Mouse (Mus musculus) liver, embryonic 16.5 days (tissue): ENCODE results near the gene Klhl3. TPM values are rescaled to one million over a fixed set of nuclear protein-coding genes. Genes with fewer than 3 reads are reported as not detected.

Experiments used
- ATAC-seq: fragments of 200-750 bp; cut with Nextera tagmentation; 2 replicates; pipeline ENCODE4 v1.8.0; 2017; ENCODE audit warnings: low read depth, mild to moderate bottlenecking, moderate number of reproducible peaks, moderate library complexity
- H3K27ac ChIP-seq: fragments of 300-500 bp; sonication (generic); 2 replicates; pipeline ENCODE4 v1.5.1; 2014; ENCODE audit warnings: mild to moderate bottlenecking, low read length
- H3K27me3 ChIP-seq: fragments of 300-500 bp; sonication (generic); 2 replicates; pipeline ENCODE4 v1.6.1; 2014; ENCODE audit warnings: low read depth, low read length, mixed read lengths; ENCODE audit not compliant: control insufficient read depth, insufficient read depth
- H3K36me3 ChIP-seq: fragments of 300-500 bp; sonication (generic); 2 replicates; pipeline ENCODE4 v1.6.1; 2014; ENCODE audit warnings: mild to moderate bottlenecking; ENCODE audit not compliant: control insufficient read depth, insufficient read depth
- H3K4me1 ChIP-seq: fragments of 300-500 bp; sonication (generic); 2 replicates; pipeline ENCODE4 v1.6.1; 2014; ENCODE audit warnings: low read depth, low read length, mixed read lengths; ENCODE audit not compliant: control insufficient read depth
- H3K4me2 ChIP-seq: fragments of 300-500 bp; sonication (generic); 2 replicates; pipeline ENCODE4 v1.6.1; 2014; ENCODE audit warnings: low read depth, low read length, mixed read lengths
- H3K4me3 ChIP-seq: fragments of 300-500 bp; sonication (generic); 2 replicates; pipeline ENCODE4 v1.5.1; 2014; ENCODE audit warnings: low read depth, mild to moderate bottlenecking, low read length
- H3K9ac ChIP-seq: fragments of 300-500 bp; sonication (generic); 2 replicates; pipeline ENCODE4 v1.6.1; 2014; ENCODE audit warnings: low read depth, low read length
- H3K9me3 ChIP-seq: fragments of 300-500 bp; sonication (generic); replicated peaks from 2 replicates; pipeline ENCODE4 v1.6.1; 2016; ENCODE audit warnings: low read length; ENCODE audit not compliant: control insufficient read depth
- WGBS: fragments of 180-500 bp; shearing (Covaris S2); extraction: QIAGEN DNeasy Blood & Tissue Kit; methylation state at CpG from one replicate; pipeline ENCODE4 v1.1.7; 2014; ENCODE audit not compliant: insufficient replicate concordance; 5-methylcytosine and 5-hydroxymethylcytosine counted together
- polyA plus RNA-seq: library from polyadenylated mRNA; unstranded; fragments of >200 nt; fragmentation: Nextera tagmentation; extraction: Ambion mirVana; gene quantifications from 2 replicates; pipeline ENCODE4 v1.2.1, GENCODE M21; 2015

Klhl3 gene
- polyA plus RNA-seq, 1 experiment from 2014 or later, result 1.6 TPM

GRCm38 (mm10) chr13:58116801-58117200 is 3.4 kb upstream of the Klhl3 start:
- Histone ChIP-seq H3K27me3 (peaks cover 35% of the 10 kb centered on the region), H3K27ac (no peak overlapping the region), H3K4me2 (no peak overlapping the region), H3K4me1 (no peaks in the 10 kb centered on the region; the same call in none of the 2 replicates), H3K4me3 (no peak overlapping the region), H3K36me3 (no peaks in the 10 kb centered on the region), H3K9ac (no peak overlapping the region), H3K9me3 (no peaks in the 10 kb centered on the region)
- WGBS, result 55% methylated on average over 2 of the region's 2 CpGs
- no peak for ATAC-seq

- ATAC-seq, result peak; percentile 53
Measured at GRCm38 (mm10) chr13:58115227-58115626, 1.8 kb upstream of the Klhl3 start.

DNA sequence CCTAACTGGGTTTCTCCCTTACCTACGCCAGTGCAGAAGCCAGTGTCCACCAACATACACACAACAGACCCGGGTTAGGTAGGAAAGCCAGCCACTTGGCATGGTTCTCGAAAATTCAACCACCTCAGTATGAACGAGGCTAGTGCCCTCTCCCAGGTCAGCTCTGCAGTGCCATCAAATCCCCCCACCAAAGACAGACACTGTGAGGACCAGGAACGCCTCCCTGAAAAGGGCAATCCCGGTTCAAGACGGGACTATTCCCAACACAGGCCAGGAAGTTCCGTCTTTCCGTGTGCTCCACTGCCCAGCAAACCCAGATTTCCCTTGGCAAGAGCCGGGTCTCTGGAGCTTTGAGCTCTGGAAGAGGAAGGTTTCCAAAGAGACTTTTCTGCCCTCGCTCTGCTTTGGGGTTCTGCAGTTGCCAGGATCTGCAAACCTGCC is 771 bp downstream of the Klhl3 start:
- no peak for ATAC-seq
- WGBS, result 10% methylated on average over 11 of the region's 11 CpGs
- no peaks in the 10 kb centered on the region for H3K9me3 ChIP-seq
- peak overlapping the region; percentile 44 for H3K9ac ChIP-seq
- H3K4me2 ChIP-seq, result peak overlapping the region; percentile 64
- no peaks in the 10 kb centered on the region for H3K36me3 ChIP-seq
- no peaks in the 10 kb centered on the region; the same call in none of the 2 replicates for H3K4me1 ChIP-seq
- no peak overlapping the region for H3K27ac ChIP-seq
- peak overlapping the region; percentile 58 for H3K4me3 ChIP-seq
- H3K27me3 ChIP-seq, result peaks cover 35% of the 10 kb centered on the region

More at GRCm38 (mm10) chr13:58115227-58115626, 1.8 kb upstream of the Klhl3 start:
- Histone ChIP-seq H3K9ac (no peak overlapping the region), H3K36me3 (no peaks in the 10 kb centered on the region), H3K4me1 (no peaks in the 10 kb centered on the region; the same call in none of the 2 replicates), H3K9me3 (no peaks in the 10 kb centered on the region), H3K4me2 (no peak overlapping the region), H3K4me3 (no peak overlapping the region), H3K27me3 (peaks cover 35% of the 10 kb centered on the region), H3K27ac (no peak overlapping the region)
- 9% methylated on average over 13 of the region's 13 CpGs for WGBS

- H3K9ac ChIP-seq, result no peak overlapping the region
- H3K27me3 ChIP-seq, result peaks cover 35% of the 10 kb centered on the region
- WGBS, result 45% methylated on average over 10 of the region's 10 CpGs
Measured at GRCm38 (mm10) chr13:58112191-58112590, 1.2 kb downstream of the Klhl3 start.

DNA sequence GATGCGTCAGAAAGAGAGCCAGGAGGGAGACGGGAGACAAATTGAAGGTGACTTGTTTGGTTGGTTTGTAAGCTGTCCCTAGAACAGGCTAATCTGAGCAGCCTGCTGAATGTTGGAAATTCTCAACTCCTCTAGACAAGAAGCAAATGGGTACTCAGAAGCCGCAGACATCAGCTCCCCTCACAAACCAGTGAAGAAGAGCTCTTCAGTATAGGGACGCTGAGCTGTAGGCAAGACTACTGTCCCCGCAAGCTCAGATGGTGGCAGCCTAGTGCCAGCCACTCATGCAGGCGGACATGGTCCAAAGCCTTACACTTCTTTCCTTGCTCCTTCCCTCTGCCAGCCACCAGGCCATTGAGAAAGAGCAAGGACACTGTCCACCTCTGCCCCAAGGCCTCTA is 2.1 kb downstream of the Klhl3 start:
- no peak overlapping the region for H3K4me2 ChIP-seq
- H3K4me1 ChIP-seq, result no peaks in the 10 kb centered on the region; the same call in none of the 2 replicates
- H3K9ac ChIP-seq, result no peak overlapping the region
- H3K9me3 ChIP-seq, result no peaks in the 10 kb centered on the region
- ATAC-seq, result no peak
- peaks cover 34% of the 10 kb centered on the region for H3K27me3 ChIP-seq
- no peak overlapping the region for H3K27ac ChIP-seq
- WGBS, result 71% methylated on average over 6 of the region's 6 CpGs
- no peaks in the 10 kb centered on the region for H3K36me3 ChIP-seq
- no peak overlapping the region for H3K4me3 ChIP-seq

More at GRCm38 (mm10) chr13:58112191-58112590, 1.2 kb downstream of the Klhl3 start:
- no peaks in the 10 kb centered on the region for H3K36me3 ChIP-seq
- no peak for ATAC-seq
- H3K9me3 ChIP-seq, result no peaks in the 10 kb centered on the region
- peak overlapping the region; percentile 5; the same call in 1 of the 2 replicates for H3K4me2 ChIP-seq
- H3K4me3 ChIP-seq, result peak overlapping the region; percentile 58
- no peak overlapping the region for H3K27ac ChIP-seq
- no peaks in the 10 kb centered on the region; the same call in none of the 2 replicates for H3K4me1 ChIP-seq

GRCm38 (mm10) chr13:58090643-58091042 is 22.7 kb downstream of the Klhl3 start:
- ATAC-seq, result no peak
- no peaks in the 10 kb centered on the region for H3K36me3 ChIP-seq
- H3K9me3 ChIP-seq, result no peaks in the 10 kb centered on the region
- no peak overlapping the region for H3K27ac ChIP-seq
- H3K4me1 ChIP-seq, result no peaks in the 10 kb centered on the region
- H3K27me3 ChIP-seq, result no peaks in the 10 kb centered on the region
- H3K4me2 ChIP-seq, result no peak overlapping the region
- H3K9ac ChIP-seq, result no peak overlapping the region
- 51% methylated on average over 8 of the region's 8 CpGs for WGBS
- no peak overlapping the region for H3K4me3 ChIP-seq

DNA sequence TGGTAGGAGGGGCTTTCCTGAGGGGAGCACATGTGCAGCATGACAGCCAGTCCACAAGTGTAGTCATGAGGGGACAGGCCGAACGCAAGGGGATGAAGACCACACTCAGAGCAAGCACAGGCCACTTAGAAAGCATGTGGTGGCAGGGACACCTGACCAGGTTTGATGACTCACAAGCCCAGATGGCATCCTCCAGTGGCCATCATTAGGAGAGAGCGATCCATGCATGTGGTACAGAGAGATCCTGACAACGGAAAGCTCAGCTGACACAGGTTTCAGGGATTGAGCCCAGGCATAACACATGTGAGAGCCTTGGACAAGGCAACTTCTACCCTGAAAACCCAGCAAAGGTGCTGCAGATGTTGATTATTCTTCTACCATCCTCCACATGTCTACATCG is 29.0 kb downstream of the Klhl3 start:
- Histone ChIP-seq H3K9ac (no peak overlapping the region), H3K9me3 (no peaks in the 10 kb centered on the region), H3K27ac (no peak overlapping the region), H3K27me3 (no peaks in the 10 kb centered on the region), H3K4me2 (no peak overlapping the region), H3K4me3 (no peak overlapping the region), H3K36me3 (no peaks in the 10 kb centered on the region), H3K4me1 (no peaks in the 10 kb centered on the region)
- 75% methylated on average over 5 of the region's 5 CpGs for WGBS
- ATAC-seq, result no peak

DNA sequence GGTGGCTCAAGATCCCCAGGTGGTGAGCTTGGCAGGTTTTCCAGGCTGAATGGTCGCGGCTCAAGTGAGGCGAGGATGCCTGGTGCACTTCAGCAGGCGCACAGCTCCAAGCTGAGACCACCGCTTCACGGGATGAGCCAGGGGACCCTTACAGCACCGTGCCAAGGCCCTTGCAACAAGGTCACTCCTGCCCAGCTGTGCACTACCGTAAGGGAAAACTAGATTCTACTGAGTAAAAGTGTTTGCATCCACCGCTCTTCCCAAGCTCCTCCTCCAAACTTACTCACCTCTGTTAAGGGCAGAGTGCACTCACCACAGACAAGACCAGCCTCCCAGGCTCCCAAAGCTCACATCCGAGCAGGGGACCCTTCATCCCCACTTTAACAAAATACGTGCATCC is 29.9 kb downstream of the Klhl3 start:
- no peak overlapping the region for H3K4me2 ChIP-seq
- H3K9me3 ChIP-seq, result no peaks in the 10 kb centered on the region
- H3K4me3 ChIP-seq, result no peak overlapping the region
- no peaks in the 10 kb centered on the region for H3K36me3 ChIP-seq
- ATAC-seq, result no peak
- WGBS, result 69% methylated on average over 11 of the region's 11 CpGs
- no peaks in the 10 kb centered on the region for H3K4me1 ChIP-seq
- no peak overlapping the region for H3K27ac ChIP-seq
- no peak overlapping the region for H3K9ac ChIP-seq
- no peaks in the 10 kb centered on the region for H3K27me3 ChIP-seq

DNA sequence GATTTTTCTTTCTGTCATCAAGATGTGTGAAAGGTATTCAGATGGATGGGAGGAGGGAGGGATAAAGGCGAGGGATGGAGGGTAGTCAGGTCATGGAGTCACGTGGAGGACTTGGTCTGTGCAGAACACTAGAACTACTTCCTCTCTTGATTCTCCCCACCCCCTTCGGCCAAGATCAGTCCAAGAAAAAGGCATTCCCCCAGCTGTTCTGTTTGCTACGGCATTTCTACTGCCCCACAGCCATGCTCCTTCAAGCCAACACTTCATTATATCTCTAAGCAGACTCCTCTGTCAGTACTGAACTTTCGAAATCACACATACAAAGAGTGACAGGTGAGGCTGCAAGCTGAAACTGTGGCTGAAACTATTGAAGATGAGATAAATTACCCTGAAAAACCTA is 30.3 kb downstream of the Klhl3 start:
- Histone ChIP-seq H3K27me3 (no peaks in the 10 kb centered on the region), H3K4me3 (no peak overlapping the region), H3K36me3 (no peaks in the 10 kb centered on the region), H3K9ac (no peak overlapping the region), H3K4me1 (no peaks in the 10 kb centered on the region), H3K4me2 (no peak overlapping the region), H3K9me3 (no peaks in the 10 kb centered on the region), H3K27ac (no peak overlapping the region)
- ATAC-seq, result no peak
- WGBS, result 19% methylated on average over 5 of the region's 5 CpGs
